Mouse (Mus musculus): Measurements from ENCODE around the gene Fam124b. TPM values are rescaled to one million over a fixed set of nuclear protein-coding genes. Genes with fewer than 3 reads are reported as not detected.
A peak's percentile ranks its signal among the peaks of the same experiment; 100 is the strongest.

Gene Fam124b
- polyA plus RNA-seq, 1 experiment = 0.06 TPM

DNA sequence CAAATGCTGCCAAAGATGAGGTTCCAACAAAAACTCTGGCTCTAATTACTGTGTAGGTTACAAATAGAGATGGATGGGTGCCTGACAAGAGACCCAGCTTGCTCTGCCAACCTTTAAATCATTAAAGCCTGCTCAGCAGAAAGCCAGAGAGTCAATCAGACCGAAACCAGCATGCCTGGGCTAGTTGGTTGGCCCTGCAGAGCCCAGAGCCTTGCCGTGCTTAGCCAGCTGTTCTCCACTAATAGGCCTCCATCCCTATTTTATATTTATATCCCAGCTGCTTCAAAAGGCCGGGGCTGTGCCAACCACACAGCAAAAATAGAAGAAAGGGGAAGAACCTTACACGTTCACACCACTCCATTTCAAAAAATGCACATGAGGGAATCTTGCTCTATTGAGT, 2.9 kb upstream of the Fam124b start:
- H3K79me2 ChIP-seq (ENCODE audit: control insufficient read depth, insufficient read depth) = no peaks in the 10 kb centered on the region
- H3ac ChIP-seq (ENCODE audit: control insufficient read depth, insufficient read length) = no peak overlapping the region
- H3K27me3 ChIP-seq (ENCODE audit: control insufficient read depth, insufficient read depth, insufficient read length) = no peaks in the 10 kb centered on the region
- H3K4me3 ChIP-seq = no peak overlapping the region
- H3K4me2 ChIP-seq (ENCODE audit: low read depth) = peak overlapping the region; percentile 35
- H3K36me3 ChIP-seq (ENCODE audit: control insufficient read depth, insufficient read depth) = no peaks in the 10 kb centered on the region
- TF ChIP-seq SRF (IDR thresholded peaks at IDR 0.05; ENCODE audit: control insufficient read depth, insufficient read length, low read depth) (no peak), CEBPB (IDR thresholded peaks at IDR 0.05; ENCODE audit: insufficient read depth, poor library complexity, severe bottlenecking) (no peak), POLR2A (IDR thresholded peaks at IDR 0.05; ENCODE audit: insufficient read length, low read depth) (no peak), POLR2AphosphoS2 (IDR thresholded peaks at IDR 0.05; ENCODE audit: insufficient read length, low read depth) (no peak), REST (IDR thresholded peaks at IDR 0.05; ENCODE audit: insufficient read depth, insufficient read length) (no peak), MYOG (IDR thresholded peaks at IDR 0.05; ENCODE audit: control insufficient read depth in 1 of 3, insufficient read depth in 1 of 3, insufficient read length in 2 of 3, low read depth in 2 of 3) (peak; percentile 46 to 86 (median 85)), TCF12 (IDR thresholded peaks at IDR 0.05; ENCODE audit: insufficient read depth, poor library complexity, severe bottlenecking) (peak; percentile 79), TCF3 (IDR thresholded peaks at IDR 0.05; ENCODE audit: insufficient read length, low read depth) (no peak), MAX (IDR thresholded peaks at IDR 0.05; ENCODE audit: low read depth) (no peak), E2F4 (IDR thresholded peaks at IDR 0.05; ENCODE audit: insufficient read depth) (no peak), USF1 (IDR thresholded peaks at IDR 0.05; ENCODE audit: low read depth) (no peak), MYOD1 (IDR thresholded peaks at IDR 0.05; ENCODE audit: control insufficient read depth in 1 of 3, insufficient read length in 2 of 3, low read depth in 2 of 3) (peak; percentile 37 to 81 (median 58))

- Histone ChIP-seq H3K79me2 (ENCODE audit: control insufficient read depth, insufficient read depth) (no peaks in the 10 kb centered on the region), H3K36me3 (ENCODE audit: control insufficient read depth, insufficient read depth) (no peaks in the 10 kb centered on the region), H3ac (ENCODE audit: control insufficient read depth, insufficient read length) (no peak overlapping the region), H3K4me2 (ENCODE audit: low read depth) (no peak overlapping the region), H3K4me3 (no peak overlapping the region), H3K27me3 (ENCODE audit: control insufficient read depth, insufficient read depth, insufficient read length) (no peaks in the 10 kb centered on the region)
- TF ChIP-seq TCF12 (IDR thresholded peaks at IDR 0.05; ENCODE audit: insufficient read depth, poor library complexity, severe bottlenecking) (no peak), REST (IDR thresholded peaks at IDR 0.05; ENCODE audit: insufficient read depth, insufficient read length) (no peak)
Observed at GRCm38 (mm10) chr1:80213826-80214225, 4.4 kb downstream of the Fam124b start.

GRCm38 (mm10) chr1:80213146-80213545, 5.1 kb downstream of the Fam124b start:
- no peak overlapping the region for H3K4me2 ChIP-seq (ENCODE audit: low read depth)
- TF ChIP-seq SRF (IDR thresholded peaks at IDR 0.05; ENCODE audit: control insufficient read depth, insufficient read length, low read depth) = no peak
- TF ChIP-seq E2F4 (IDR thresholded peaks at IDR 0.05; ENCODE audit: insufficient read depth) = no peak
- TF ChIP-seq POLR2A (IDR thresholded peaks at IDR 0.05; ENCODE audit: insufficient read length, low read depth) = no peak
- H3K79me2 ChIP-seq (ENCODE audit: control insufficient read depth, insufficient read depth) = no peaks in the 10 kb centered on the region
- H3ac ChIP-seq (ENCODE audit: control insufficient read depth, insufficient read length) = no peak overlapping the region
- no peaks in the 10 kb centered on the region for H3K36me3 ChIP-seq (ENCODE audit: control insufficient read depth, insufficient read depth)
- no peaks in the 10 kb centered on the region for H3K27me3 ChIP-seq (ENCODE audit: control insufficient read depth, insufficient read depth, insufficient read length)
- no peak overlapping the region for H3K4me3 ChIP-seq

- Histone ChIP-seq H3ac (ENCODE audit: control insufficient read depth, insufficient read length) (no peak overlapping the region), H3K36me3 (ENCODE audit: control insufficient read depth, insufficient read depth) (no peaks in the 10 kb centered on the region), H3K4me2 (ENCODE audit: low read depth) (no peak overlapping the region), H3K79me2 (ENCODE audit: control insufficient read depth, insufficient read depth) (no peaks in the 10 kb centered on the region), H3K27me3 (ENCODE audit: control insufficient read depth, insufficient read depth, insufficient read length) (no peaks in the 10 kb centered on the region), H3K4me3 (no peak overlapping the region)
- no peak for TF ChIP-seq SRF (IDR thresholded peaks at IDR 0.05; ENCODE audit: control insufficient read depth, insufficient read length, low read depth)
- TF ChIP-seq CEBPB (IDR thresholded peaks at IDR 0.05; ENCODE audit: insufficient read depth, poor library complexity, severe bottlenecking) = no peak
- no peak for TF ChIP-seq USF1 (IDR thresholded peaks at IDR 0.05; ENCODE audit: low read depth)
- TF ChIP-seq POLR2A (IDR thresholded peaks at IDR 0.05; ENCODE audit: insufficient read length, low read depth) = no peak
- TF ChIP-seq TCF3 (IDR thresholded peaks at IDR 0.05; ENCODE audit: insufficient read length, low read depth) = no peak
- TF ChIP-seq REST (IDR thresholded peaks at IDR 0.05; ENCODE audit: insufficient read depth, insufficient read length) = no peak
- TF ChIP-seq TCF12 (IDR thresholded peaks at IDR 0.05; ENCODE audit: insufficient read depth, poor library complexity, severe bottlenecking) = no peak
- TF ChIP-seq MYOD1 (IDR thresholded peaks at IDR 0.05; ENCODE audit: control insufficient read depth in 1 of 3, insufficient read length in 2 of 3, low read depth in 2 of 3) = no peak
Observed at GRCm38 (mm10) chr1:80202314-80202713, 16.0 kb downstream of the Fam124b start.

GRCm38 (mm10) chr1:80192837-80193236, 25.4 kb downstream of the Fam124b start:
- no peak for TF ChIP-seq POLR2AphosphoS2 (IDR thresholded peaks at IDR 0.05; ENCODE audit: insufficient read length, low read depth)
- TF ChIP-seq REST (IDR thresholded peaks at IDR 0.05; ENCODE audit: insufficient read depth, insufficient read length) = no peak
- no peak for TF ChIP-seq USF1 (IDR thresholded peaks at IDR 0.05; ENCODE audit: low read depth)
- no peak for TF ChIP-seq E2F4 (IDR thresholded peaks at IDR 0.05; ENCODE audit: insufficient read depth)
- no peak for TF ChIP-seq MYOG (IDR thresholded peaks at IDR 0.05; ENCODE audit: control insufficient read depth in 1 of 3, insufficient read depth in 1 of 3, insufficient read length in 2 of 3, low read depth in 2 of 3)
- TF ChIP-seq TCF12 (IDR thresholded peaks at IDR 0.05; ENCODE audit: insufficient read depth, poor library complexity, severe bottlenecking) = no peak
- no peak for TF ChIP-seq MAX (IDR thresholded peaks at IDR 0.05; ENCODE audit: low read depth)
- no peak for TF ChIP-seq POLR2A (IDR thresholded peaks at IDR 0.05; ENCODE audit: insufficient read length, low read depth)
- TF ChIP-seq CEBPB (IDR thresholded peaks at IDR 0.05; ENCODE audit: insufficient read depth, poor library complexity, severe bottlenecking) = no peak
- no peak for TF ChIP-seq TCF3 (IDR thresholded peaks at IDR 0.05; ENCODE audit: insufficient read length, low read depth)
- no peak for TF ChIP-seq SRF (IDR thresholded peaks at IDR 0.05; ENCODE audit: control insufficient read depth, insufficient read length, low read depth)
- no peak for TF ChIP-seq MYOD1 (IDR thresholded peaks at IDR 0.05; ENCODE audit: control insufficient read depth in 1 of 3, insufficient read length in 2 of 3, low read depth in 2 of 3)
- no peaks in the 10 kb centered on the region for H3K27me3 ChIP-seq (ENCODE audit: control insufficient read depth, insufficient read depth, insufficient read length)
- H3K79me2 ChIP-seq (ENCODE audit: control insufficient read depth, insufficient read depth) = no peaks in the 10 kb centered on the region
- H3K4me2 ChIP-seq (ENCODE audit: low read depth) = no peak overlapping the region
- H3K4me3 ChIP-seq = no peak overlapping the region
- no peaks in the 10 kb centered on the region for H3K36me3 ChIP-seq (ENCODE audit: control insufficient read depth, insufficient read depth)
- H3ac ChIP-seq (ENCODE audit: control insufficient read depth, insufficient read length) = no peak overlapping the region

Data from myocyte (in vitro differentiated cells).